Mouse (Mus musculus): ENCODE results near the gene E130308A19Rik. TPM values are rescaled to one million over a fixed set of nuclear protein-coding genes. Genes with fewer than 3 reads are reported as not detected.

The E130308A19Rik gene
- polyA plus RNA-seq, 1 experiment from 2014 or later: 37.3 TPM

GRCm38 (mm10) chr4:59794116-59794515 is 168.1 kb downstream of the E130308A19Rik start:
- Histone ChIP-seq H3K4me2 (ENCODE audit: low read length) (no peak overlapping the region), H3K36me3 (ENCODE audit: control insufficient read depth, insufficient read depth, low read length) (no peaks in the 10 kb centered on the region), H3K4me3 (ENCODE audit: low read length) (no peak overlapping the region), H3K27me3 (replicated peaks; ENCODE audit: control insufficient read depth, insufficient read depth, low read length) (no peaks in the 10 kb centered on the region), H3K9ac (ENCODE audit: low read depth, low read length) (no peak overlapping the region), H3K27ac (ENCODE audit: low read depth, low read length) (no peak overlapping the region), H3K9me3 (ENCODE audit: control insufficient read depth, low read length) (no peaks in the 10 kb centered on the region), H3K4me1 (ENCODE audit: control insufficient read depth, insufficient read depth, low read depth, low read length) (no peaks in the 10 kb centered on the region)
- no peak for ATAC-seq
- WGBS: 79% methylated on average over 2 of the region's 2 CpGs

GRCm38 (mm10) chr4:59795788-59796455 is 169.9 kb downstream of the E130308A19Rik start:
- H3K4me2 ChIP-seq (ENCODE audit: low read length): no peak overlapping the region
- no peaks in the 10 kb centered on the region for H3K27me3 ChIP-seq (replicated peaks; ENCODE audit: control insufficient read depth, insufficient read depth, low read length)
- no peaks in the 10 kb centered on the region for H3K4me1 ChIP-seq (ENCODE audit: control insufficient read depth, insufficient read depth, low read depth, low read length)
- no peak overlapping the region for H3K27ac ChIP-seq (ENCODE audit: low read depth, low read length)
- ATAC-seq: no peak
- 82% methylated on average over 2 of the region's 2 CpGs for WGBS
- no peaks in the 10 kb centered on the region for H3K9me3 ChIP-seq (ENCODE audit: control insufficient read depth, low read length)
- no peak overlapping the region for H3K4me3 ChIP-seq (ENCODE audit: low read length)
- no peak overlapping the region for H3K9ac ChIP-seq (ENCODE audit: low read depth, low read length)
- no peaks in the 10 kb centered on the region for H3K36me3 ChIP-seq (ENCODE audit: control insufficient read depth, insufficient read depth, low read length)

- Histone ChIP-seq H3K36me3 (ENCODE audit: control insufficient read depth, insufficient read depth, low read length) (no peaks in the 10 kb centered on the region), H3K27me3 (replicated peaks; ENCODE audit: control insufficient read depth, insufficient read depth, low read length) (no peaks in the 10 kb centered on the region), H3K9me3 (ENCODE audit: control insufficient read depth, low read length) (no peaks in the 10 kb centered on the region), H3K4me1 (ENCODE audit: control insufficient read depth, insufficient read depth, low read depth, low read length) (peaks cover 3% of the 10 kb centered on the region), H3K27ac (ENCODE audit: low read depth, low read length) (no peak overlapping the region), H3K4me3 (ENCODE audit: low read length) (no peak overlapping the region), H3K9ac (ENCODE audit: low read depth, low read length) (no peak overlapping the region), H3K4me2 (ENCODE audit: low read length) (no peak overlapping the region)
- 88% methylated on average over 5 of the region's 5 CpGs for WGBS
- no peak for ATAC-seq
These were observed 174.2 kb downstream of the E130308A19Rik start for GRCm38 (mm10) chr4:59800181-59800580.

- ATAC-seq: no peak
- H3K27ac ChIP-seq (ENCODE audit: low read depth, low read length): no peak within 1 kb of the TSS
- peaks cover 4% of the 10 kb centered on the region for H3K4me1 ChIP-seq (ENCODE audit: control insufficient read depth, insufficient read depth, low read depth, low read length)
- no peaks in the 10 kb centered on the region for H3K9me3 ChIP-seq (ENCODE audit: control insufficient read depth, low read length)
- no peaks in the 10 kb centered on the region for H3K36me3 ChIP-seq (ENCODE audit: control insufficient read depth, insufficient read depth, low read length)
- no peak within 1 kb of the TSS for H3K4me2 ChIP-seq (ENCODE audit: low read length)
- no peak within 1 kb of the TSS for H3K4me3 ChIP-seq (ENCODE audit: low read length)
- H3K27me3 ChIP-seq (replicated peaks; ENCODE audit: control insufficient read depth, insufficient read depth, low read length): no peaks in the 10 kb centered on the region
- H3K9ac ChIP-seq (ENCODE audit: low read depth, low read length): no peak within 1 kb of the TSS
These were observed 175.5 kb downstream of the E130308A19Rik start, which contains the start of gene Inip for GRCm38 (mm10) chr4:59801489-59801888. TSS of gene Inip (minus strand) at chr4:59801589.

- ATAC-seq: no peak
- 76% methylated on average over 6 of the region's 6 CpGs for WGBS
- peaks cover 10% of the 10 kb centered on the region for H3K4me1 ChIP-seq (ENCODE audit: control insufficient read depth, insufficient read depth, low read depth, low read length)
- H3K27ac ChIP-seq (ENCODE audit: low read depth, low read length): no peak overlapping the region
- no peak overlapping the region for H3K4me2 ChIP-seq (ENCODE audit: low read length)
- H3K4me3 ChIP-seq (ENCODE audit: low read length): no peak overlapping the region
- H3K36me3 ChIP-seq (ENCODE audit: control insufficient read depth, insufficient read depth, low read length): no peaks in the 10 kb centered on the region
- no peaks in the 10 kb centered on the region for H3K9me3 ChIP-seq (ENCODE audit: control insufficient read depth, low read length)
- H3K27me3 ChIP-seq (replicated peaks; ENCODE audit: control insufficient read depth, insufficient read depth, low read length): no peaks in the 10 kb centered on the region
- H3K9ac ChIP-seq (ENCODE audit: low read depth, low read length): no peak overlapping the region
These were observed 176.1 kb downstream of the E130308A19Rik start for GRCm38 (mm10) chr4:59802107-59802506.

GRCm38 (mm10) chr4:59802792-59803191 is 176.8 kb downstream of the E130308A19Rik start:
- H3K9ac ChIP-seq (ENCODE audit: low read depth, low read length): no peak overlapping the region
- H3K4me3 ChIP-seq (ENCODE audit: low read length): no peak overlapping the region
- no peak for ATAC-seq
- WGBS: 73% methylated on average over 4 of the region's 4 CpGs
- H3K9me3 ChIP-seq (ENCODE audit: control insufficient read depth, low read length): no peaks in the 10 kb centered on the region
- no peak overlapping the region for H3K27ac ChIP-seq (ENCODE audit: low read depth, low read length)
- no peaks in the 10 kb centered on the region for H3K27me3 ChIP-seq (replicated peaks; ENCODE audit: control insufficient read depth, insufficient read depth, low read length)
- no peak overlapping the region for H3K4me2 ChIP-seq (ENCODE audit: low read length)
- H3K36me3 ChIP-seq (ENCODE audit: control insufficient read depth, insufficient read depth, low read length): no peaks in the 10 kb centered on the region
- H3K4me1 ChIP-seq (ENCODE audit: control insufficient read depth, insufficient read depth, low read depth, low read length): peaks cover 17% of the 10 kb centered on the region

- no peak overlapping the region for H3K4me2 ChIP-seq (ENCODE audit: low read length)
- H3K9me3 ChIP-seq (ENCODE audit: control insufficient read depth, low read length): no peaks in the 10 kb centered on the region
- no peak overlapping the region for H3K4me3 ChIP-seq (ENCODE audit: low read length)
- no peak overlapping the region for H3K9ac ChIP-seq (ENCODE audit: low read depth, low read length)
- no peaks in the 10 kb centered on the region for H3K36me3 ChIP-seq (ENCODE audit: control insufficient read depth, insufficient read depth, low read length)
- peaks cover 19% of the 10 kb centered on the region for H3K4me1 ChIP-seq (ENCODE audit: control insufficient read depth, insufficient read depth, low read depth, low read length)
- no peak for ATAC-seq
- 85% methylated on average over 5 of the region's 5 CpGs for WGBS
- H3K27me3 ChIP-seq (replicated peaks; ENCODE audit: control insufficient read depth, insufficient read depth, low read length): no peaks in the 10 kb centered on the region
- H3K27ac ChIP-seq (ENCODE audit: low read depth, low read length): no peak overlapping the region
These were observed 177.3 kb downstream of the E130308A19Rik start for GRCm38 (mm10) chr4:59803358-59803757.

GRCm38 (mm10) chr4:59804754-59805153 is 178.7 kb downstream of the E130308A19Rik start:
- H3K4me1 ChIP-seq (ENCODE audit: control insufficient read depth, insufficient read depth, low read depth, low read length): peaks cover 19% of the 10 kb centered on the region
- H3K36me3 ChIP-seq (ENCODE audit: control insufficient read depth, insufficient read depth, low read length): no peaks in the 10 kb centered on the region
- no peaks in the 10 kb centered on the region for H3K27me3 ChIP-seq (replicated peaks; ENCODE audit: control insufficient read depth, insufficient read depth, low read length)
- H3K4me2 ChIP-seq (ENCODE audit: low read length): peak overlapping the region; percentile 87
- no peaks in the 10 kb centered on the region for H3K9me3 ChIP-seq (ENCODE audit: control insufficient read depth, low read length)
- H3K9ac ChIP-seq (ENCODE audit: low read depth, low read length): no peak overlapping the region
- no peak overlapping the region for H3K27ac ChIP-seq (ENCODE audit: low read depth, low read length)
- ATAC-seq: no peak
- 64% methylated on average over 1 of the region's 1 CpGs for WGBS
- peak overlapping the region; percentile 98 for H3K4me3 ChIP-seq (ENCODE audit: low read length)

GRCm38 (mm10) chr4:59805181-59805967 is 179.4 kb downstream of the E130308A19Rik start, which contains the start of gene Snx30:
TSS of gene Snx30 (plus strand) at chr4:59805840.
- Histone ChIP-seq H3K27ac (ENCODE audit: low read depth, low read length) (peak within 1 kb of the TSS; percentile 84), H3K27me3 (replicated peaks; ENCODE audit: control insufficient read depth, insufficient read depth, low read length) (no peaks in the 10 kb centered on the region), H3K4me2 (ENCODE audit: low read length) (peak within 1 kb of the TSS; percentile 87), H3K9me3 (ENCODE audit: control insufficient read depth, low read length) (no peaks in the 10 kb centered on the region), H3K4me1 (ENCODE audit: control insufficient read depth, insufficient read depth, low read depth, low read length) (peaks cover 19% of the 10 kb centered on the region), H3K36me3 (ENCODE audit: control insufficient read depth, insufficient read depth, low read length) (no peaks in the 10 kb centered on the region), H3K9ac (ENCODE audit: low read depth, low read length) (peak within 1 kb of the TSS; percentile 93), H3K4me3 (ENCODE audit: low read length) (peak within 1 kb of the TSS; percentile 98)
- WGBS: 1% methylated on average over 39 of the region's 45 CpGs
- ATAC-seq: peak; percentile 93

Data from hindbrain, embryonic 16.5 days (tissue).